Mouse (Mus musculus): Measurements from ENCODE around the gene Cluap1. TPM values are rescaled to one million over a fixed set of nuclear protein-coding genes. Genes with fewer than 3 reads are reported as not detected.

Gene Cluap1
- 25.7 TPM for total RNA-seq (2023)

GRCm38 (mm10) chr16:3908537-3909111, at the start of gene Cluap1, which contains the start of gene 1700037C18Rik:
Gene Cluap1 (plus strand): TSS chr16:3908801.
Gene 1700037C18Rik (minus strand): TSS chr16:3908689.

DNA sequence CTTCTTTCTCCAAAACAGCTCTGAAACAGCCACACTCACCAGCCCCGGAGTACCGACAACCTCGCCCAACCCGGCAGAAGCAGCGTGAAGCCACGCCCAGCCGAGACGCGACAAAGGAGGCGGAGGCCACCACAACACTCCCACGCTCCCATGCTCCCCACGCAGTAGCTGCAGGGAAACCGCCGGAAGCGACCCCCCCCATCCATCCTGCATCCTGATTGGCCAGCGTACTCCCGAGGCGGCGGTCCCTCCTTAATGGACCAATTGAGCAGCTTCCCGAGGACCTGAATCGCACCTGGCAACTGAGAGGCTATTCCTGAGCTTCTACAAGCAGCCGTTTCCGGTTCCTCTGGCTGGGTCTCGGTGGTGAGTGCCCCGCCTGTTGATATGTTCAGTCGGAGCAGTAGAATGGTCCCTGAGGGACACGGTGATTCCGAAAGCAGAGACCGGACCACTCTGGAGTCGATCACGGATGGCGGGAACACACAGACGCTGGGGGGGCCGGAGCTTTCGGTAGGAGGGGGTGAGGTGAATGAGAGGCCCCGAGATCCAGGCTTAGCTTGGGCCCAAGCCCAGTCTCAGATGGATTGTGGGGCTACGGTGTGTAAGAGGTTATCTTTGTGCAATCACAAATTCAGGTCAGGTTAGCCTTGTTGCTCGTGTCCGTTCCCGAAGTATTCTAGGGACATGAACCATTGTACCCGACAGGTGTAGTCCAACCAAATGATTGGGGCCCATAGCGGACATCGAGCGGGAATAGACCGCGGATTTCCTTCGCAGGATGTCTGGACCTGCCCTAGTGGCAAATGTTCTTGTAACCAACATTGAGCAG, 36.2 kb upstream of the Cluap1 start, which contains the start of gene Naa60:
TSS of gene Naa60 (plus strand) at position 160 of the 832 bp plus-strand sequence.

GRCm38 (mm10) chr16:3884201-3885064, 24.2 kb upstream of the Cluap1 start, which contains the start of the genes Zfp597 and Gm20695:
Gene Zfp597 (minus strand): TSS chr16:3884561.
Gene Gm20695 (plus strand): TSS chr16:3884648.

GRCm38 (mm10) chr16:3976251-3976671, 67.7 kb downstream of the Cluap1 start, which contains the start of gene Nlrc3:
Gene Nlrc3 (minus strand): TSS chr16:3976632.

Other genes with a start within 250 kb of the Cluap1 start
- gene Mefv, start 190.7 kb upstream of the Cluap1 start, total RNA-seq (2023), result 0.73 TPM
- 46.7 TPM for gene Zfp263, start 164.7 kb upstream of the Cluap1 start, total RNA-seq (2023)
- gene Olfr15, start 77.9 kb upstream of the Cluap1 start, total RNA-seq (2023), result not detected
- gene Zfp174, start 61.5 kb upstream of the Cluap1 start, total RNA-seq (2023), result 0.35 TPM
- gene Naa60, start 36.4 kb upstream of the Cluap1 start, total RNA-seq (2023), result 81.6 TPM
- 28.4 TPM for gene Zfp597, start 24.2 kb upstream of the Cluap1 start, total RNA-seq (2023)
- not detected for gene Gm20695, start 24.2 kb upstream of the Cluap1 start, total RNA-seq (2023)
- 4.9 TPM for gene 1700037C18Rik, start 112 bp upstream of the Cluap1 start, total RNA-seq (2023)
- 76.5 TPM for gene Nlrc3, start 67.8 kb downstream of the Cluap1 start, total RNA-seq (2023)
- 56.4 TPM for gene Slx4, start 95.0 kb downstream of the Cluap1 start, total RNA-seq (2023)
- gene Dnase1, start 128.1 kb downstream of the Cluap1 start, total RNA-seq (2023), result not detected
- 73.5 TPM for gene Trap1, start 169.0 kb downstream of the Cluap1 start, total RNA-seq (2023)